Mouse (Mus musculus): Measurements from ENCODE around the gene Olfr56. TPM values are rescaled to one million over a fixed set of nuclear protein-coding genes. Genes with fewer than 3 reads are reported as not detected.
"Not testable (repeated sequence)": the region's sequence is repeated elsewhere in the genome, so short reads cannot be mapped to it uniquely, and the experiment has no call there.

The Olfr56 gene
- 0.08 and 0.15 TPM in 2 replicates for polyA plus RNA-seq (2015; fragmentation: Nextera tagmentation; extraction: Ambion mirVana)

GRCm38 (mm10) chr11:48978240-48978939 is at the start of gene Olfr56:
Gene Olfr56 (plus strand): TSS chr11:48978889.
- H3K4me3 ChIP-seq (ENCODE audit: low read depth, low read length); H3K4me2 ChIP-seq (replicated peaks; ENCODE audit: low read depth, low read length); H3K9me3 ChIP-seq (ENCODE audit: low read length); H3K9ac ChIP-seq (replicated peaks; ENCODE audit: low read depth); H3K27ac ChIP-seq (ENCODE audit: low read length); H3K4me1 ChIP-seq (ENCODE audit: insufficient read depth, low read depth, low read length); H3K27me3 ChIP-seq (replicated peaks; ENCODE audit: insufficient read depth, low read length); DNase-seq (ENCODE audit: low spot score); H3K36me3 ChIP-seq (ENCODE audit: insufficient read depth, low read length): not testable (repeated sequence)
- ATAC-seq: peak; percentile 7; the same call in 1 of the 2 replicates
- no CpG with 5 or more reads among the region's 1 CpGs for WGBS

GRCm38 (mm10) chr11:48933422-48933821 is 45.3 kb upstream of the Olfr56 start:
- not testable (repeated sequence) for H3K4me3 ChIP-seq (ENCODE audit: low read depth, low read length); H3K4me2 ChIP-seq (replicated peaks; ENCODE audit: low read depth, low read length); H3K27me3 ChIP-seq (replicated peaks; ENCODE audit: insufficient read depth, low read length); H3K4me1 ChIP-seq (ENCODE audit: insufficient read depth, low read depth, low read length); H3K9ac ChIP-seq (replicated peaks; ENCODE audit: low read depth); H3K36me3 ChIP-seq (ENCODE audit: insufficient read depth, low read length); H3K9me3 ChIP-seq (ENCODE audit: low read length); H3K27ac ChIP-seq (ENCODE audit: low read length)
- ATAC-seq: peak; percentile 38; the same call in 1 of the 2 replicates
- WGBS: 38% methylated on average over 1 of the region's 1 CpGs
- DNase-seq (ENCODE audit: low spot score): peak; percentile 9

GRCm38 (mm10) chr11:48933923-48934322 is 44.8 kb upstream of the Olfr56 start:
- not testable (repeated sequence) for H3K27me3 ChIP-seq (replicated peaks; ENCODE audit: insufficient read depth, low read length); H3K4me1 ChIP-seq (ENCODE audit: insufficient read depth, low read depth, low read length); DNase-seq (ENCODE audit: low spot score); H3K4me3 ChIP-seq (ENCODE audit: low read depth, low read length); H3K9ac ChIP-seq (replicated peaks; ENCODE audit: low read depth); H3K36me3 ChIP-seq (ENCODE audit: insufficient read depth, low read length); H3K9me3 ChIP-seq (ENCODE audit: low read length); H3K27ac ChIP-seq (ENCODE audit: low read length); H3K4me2 ChIP-seq (replicated peaks; ENCODE audit: low read depth, low read length)
- 14% methylated on average over 1 of the region's 1 CpGs for WGBS
- peak; percentile 71 for ATAC-seq

- ATAC-seq; H3K9me3 ChIP-seq (ENCODE audit: low read length); H3K4me2 ChIP-seq (replicated peaks; ENCODE audit: low read depth, low read length); H3K27ac ChIP-seq (ENCODE audit: low read length); H3K9ac ChIP-seq (replicated peaks; ENCODE audit: low read depth); H3K4me1 ChIP-seq (ENCODE audit: insufficient read depth, low read depth, low read length); H3K4me3 ChIP-seq (ENCODE audit: low read depth, low read length); H3K36me3 ChIP-seq (ENCODE audit: insufficient read depth, low read length); H3K27me3 ChIP-seq (replicated peaks; ENCODE audit: insufficient read depth, low read length); DNase-seq (ENCODE audit: low spot score): not testable (repeated sequence)
- no CpG with 5 or more reads among the region's 3 CpGs for WGBS
These were observed 43.4 kb upstream of the Olfr56 start for GRCm38 (mm10) chr11:48935291-48935690.

GRCm38 (mm10) chr11:48939286-48939685 is 39.4 kb upstream of the Olfr56 start:
- not testable (repeated sequence) for H3K9me3 ChIP-seq (ENCODE audit: low read length); H3K27ac ChIP-seq (ENCODE audit: low read length); H3K36me3 ChIP-seq (ENCODE audit: insufficient read depth, low read length); H3K4me2 ChIP-seq (replicated peaks; ENCODE audit: low read depth, low read length); DNase-seq (ENCODE audit: low spot score); H3K4me3 ChIP-seq (ENCODE audit: low read depth, low read length); H3K27me3 ChIP-seq (replicated peaks; ENCODE audit: insufficient read depth, low read length); H3K4me1 ChIP-seq (ENCODE audit: insufficient read depth, low read depth, low read length); H3K9ac ChIP-seq (replicated peaks; ENCODE audit: low read depth)
- peak; percentile 84 for ATAC-seq

- H3K9me3 ChIP-seq (ENCODE audit: low read length); DNase-seq (ENCODE audit: low spot score); H3K4me2 ChIP-seq (replicated peaks; ENCODE audit: low read depth, low read length); H3K4me1 ChIP-seq (ENCODE audit: insufficient read depth, low read depth, low read length); ATAC-seq; H3K27ac ChIP-seq (ENCODE audit: low read length); H3K36me3 ChIP-seq (ENCODE audit: insufficient read depth, low read length); H3K9ac ChIP-seq (replicated peaks; ENCODE audit: low read depth); H3K27me3 ChIP-seq (replicated peaks; ENCODE audit: insufficient read depth, low read length); H3K4me3 ChIP-seq (ENCODE audit: low read depth, low read length): not testable (repeated sequence)
- 88% methylated on average over 6 of the region's 6 CpGs for WGBS
These were observed 32.6 kb upstream of the Olfr56 start, which contains the start of gene Psme2b for GRCm38 (mm10) chr11:48946090-48946489. Gene Psme2b (minus strand): TSS chr11:48946190.

- H3K4me3 ChIP-seq (ENCODE audit: low read depth, low read length); DNase-seq (ENCODE audit: low spot score); H3K9me3 ChIP-seq (ENCODE audit: low read length); H3K4me1 ChIP-seq (ENCODE audit: insufficient read depth, low read depth, low read length); H3K27me3 ChIP-seq (replicated peaks; ENCODE audit: insufficient read depth, low read length); H3K27ac ChIP-seq (ENCODE audit: low read length); H3K36me3 ChIP-seq (ENCODE audit: insufficient read depth, low read length); H3K4me2 ChIP-seq (replicated peaks; ENCODE audit: low read depth, low read length); H3K9ac ChIP-seq (replicated peaks; ENCODE audit: low read depth): not testable (repeated sequence)
- peak; percentile 57; the same call in 1 of the 2 replicates for ATAC-seq
- WGBS: no CpG with 5 or more reads among the region's 1 CpGs
These were observed 4.0 kb upstream of the Olfr56 start for GRCm38 (mm10) chr11:48974686-48975085.

- not testable (repeated sequence) for H3K27me3 ChIP-seq (replicated peaks; ENCODE audit: insufficient read depth, low read length); H3K9me3 ChIP-seq (ENCODE audit: low read length); H3K9ac ChIP-seq (replicated peaks; ENCODE audit: low read depth); DNase-seq (ENCODE audit: low spot score); H3K36me3 ChIP-seq (ENCODE audit: insufficient read depth, low read length); H3K27ac ChIP-seq (ENCODE audit: low read length); H3K4me1 ChIP-seq (ENCODE audit: insufficient read depth, low read depth, low read length); H3K4me2 ChIP-seq (replicated peaks; ENCODE audit: low read depth, low read length); H3K4me3 ChIP-seq (ENCODE audit: low read depth, low read length)
- peak; percentile 85 for ATAC-seq
- WGBS: no CpG with 5 or more reads among the region's 3 CpGs
These were observed 562 bp downstream of the Olfr56 start, which contains the start of gene 9930111J21Rik1 for GRCm38 (mm10) chr11:48979251-48979650. Gene 9930111J21Rik1 (minus strand): TSS chr11:48979398.

- not testable (repeated sequence) for ATAC-seq; H3K27ac ChIP-seq (ENCODE audit: low read length); H3K4me2 ChIP-seq (replicated peaks; ENCODE audit: low read depth, low read length); H3K4me3 ChIP-seq (ENCODE audit: low read depth, low read length); H3K36me3 ChIP-seq (ENCODE audit: insufficient read depth, low read length); H3K9me3 ChIP-seq (ENCODE audit: low read length); H3K9ac ChIP-seq (replicated peaks; ENCODE audit: low read depth); DNase-seq (ENCODE audit: low spot score); H3K27me3 ChIP-seq (replicated peaks; ENCODE audit: insufficient read depth, low read length); H3K4me1 ChIP-seq (ENCODE audit: insufficient read depth, low read depth, low read length)
- WGBS: no CpG with 5 or more reads among the region's 5 CpGs
These were observed 1.4 kb downstream of the Olfr56 start for GRCm38 (mm10) chr11:48980052-48980451.

GRCm38 (mm10) chr11:48982848-48983247 is 4.2 kb downstream of the Olfr56 start:
- H3K9ac ChIP-seq (replicated peaks; ENCODE audit: low read depth); H3K36me3 ChIP-seq (ENCODE audit: insufficient read depth, low read length); H3K4me3 ChIP-seq (ENCODE audit: low read depth, low read length); H3K9me3 ChIP-seq (ENCODE audit: low read length); H3K4me2 ChIP-seq (replicated peaks; ENCODE audit: low read depth, low read length); DNase-seq (ENCODE audit: low spot score); H3K4me1 ChIP-seq (ENCODE audit: insufficient read depth, low read depth, low read length); H3K27me3 ChIP-seq (replicated peaks; ENCODE audit: insufficient read depth, low read length); H3K27ac ChIP-seq (ENCODE audit: low read length): not testable (repeated sequence)
- no CpG with 5 or more reads among the region's 3 CpGs for WGBS
- peak; percentile 24; the same call in 1 of the 2 replicates for ATAC-seq

Measured in lung, postnatal 0 days (tissue).